Mouse (Mus musculus): ENCODE measurements at regions not wholly inside any gene's neighbourhood (a gene's known extent, or its start where the extent isn't known, plus 50 kb on each side); places are given as distances from the start of the nearest gene placed in this dataset.
A peak's percentile ranks its signal among the peaks of the same experiment; 100 is the strongest.

DNA sequence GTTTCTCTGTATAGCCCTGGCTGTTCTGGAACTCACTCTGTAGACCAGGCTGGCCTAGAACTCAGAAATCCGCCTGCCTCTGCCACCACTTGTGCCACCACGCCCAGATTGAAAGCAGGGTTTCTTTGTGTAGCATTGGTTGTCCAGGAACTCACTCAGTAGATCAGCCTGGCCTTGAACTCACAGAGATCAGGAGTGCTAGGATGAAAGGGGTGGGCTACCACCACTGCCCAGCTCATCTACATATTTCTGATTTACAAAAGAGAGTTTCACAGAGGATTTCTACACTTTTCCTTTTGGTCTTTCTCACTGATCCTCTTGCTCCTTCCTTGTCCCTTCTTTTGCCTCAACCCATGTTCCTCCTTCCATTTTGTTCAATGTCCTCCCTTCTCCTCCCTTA, 53.1 kb upstream of the Lbx1 start:
- H3K9ac ChIP-seq, result no peak overlapping the region
- WGBS, result 67% methylated on average over 2 of the region's 2 CpGs
- peaks cover 30% of the 10 kb centered on the region for H3K27me3 ChIP-seq (replicated peaks)
- ATAC-seq (ENCODE audit: extremely low read depth, insufficient number of reproducible peaks, low FRiP score, low TSS enrichment), result no peak
- H3K36me3 ChIP-seq, result no peaks in the 10 kb centered on the region
- no peak overlapping the region for H3K4me2 ChIP-seq
- no peaks in the 10 kb centered on the region for H3K9me3 ChIP-seq
- H3K27ac ChIP-seq (replicated peaks), result no peak overlapping the region
- peaks cover 7% of the 10 kb centered on the region for H3K4me1 ChIP-seq
- H3K4me3 ChIP-seq, result no peak overlapping the region

DNA sequence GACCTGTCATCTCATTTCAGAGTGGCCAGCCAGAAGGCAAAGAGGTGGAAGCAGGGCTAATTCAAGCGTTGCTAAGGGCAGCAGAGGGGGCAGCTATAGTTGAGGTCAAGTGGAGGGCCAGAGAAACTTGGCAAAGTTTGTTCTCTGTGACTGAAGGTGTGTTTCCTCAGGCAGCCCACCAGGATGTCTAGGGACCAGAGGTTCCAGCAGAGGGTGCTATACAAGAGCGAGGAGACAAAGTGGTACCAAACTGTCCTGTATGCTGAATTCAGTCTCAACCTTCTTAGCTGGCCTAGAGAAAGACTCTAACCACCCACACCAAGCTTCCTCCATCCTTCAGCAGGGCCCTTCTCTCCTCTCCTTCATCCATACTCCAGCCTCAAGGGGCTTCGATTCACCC, 62.2 kb upstream of the Lbx1 start:
- Histone ChIP-seq H3K27me3 (replicated peaks) (peaks cover 83% of the 10 kb centered on the region), H3K9me3 (no peaks in the 10 kb centered on the region), H3K4me1 (peaks cover 58% of the 10 kb centered on the region), H3K36me3 (no peaks in the 10 kb centered on the region), H3K27ac (replicated peaks) (no peak overlapping the region), H3K9ac (no peak overlapping the region), H3K4me3 (no peak overlapping the region), H3K4me2 (no peak overlapping the region)
- no peak for ATAC-seq (ENCODE audit: extremely low read depth, insufficient number of reproducible peaks, low FRiP score, low TSS enrichment)
- WGBS, result 28% methylated on average over 3 of the region's 3 CpGs

DNA sequence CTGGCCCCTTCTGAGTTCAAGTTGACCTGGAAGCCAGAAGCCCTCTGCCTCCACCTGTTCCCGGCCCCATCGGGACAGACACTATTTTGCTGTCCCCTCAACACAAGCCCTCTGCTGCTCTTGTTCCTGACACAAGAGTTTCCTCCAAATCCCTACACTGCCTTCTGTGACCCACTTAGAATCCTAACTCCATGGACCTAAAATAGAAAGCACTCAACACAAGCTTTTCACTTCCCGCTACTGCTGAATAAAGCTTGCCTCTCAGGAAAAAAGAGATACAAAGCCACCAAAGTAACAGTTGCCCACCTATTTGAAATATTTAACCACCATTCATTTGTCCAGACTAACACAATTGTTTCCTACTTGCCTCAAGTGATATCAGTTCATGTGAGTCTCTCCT, 63.7 kb upstream of the Lbx1 start:
- H3K4me1 ChIP-seq, result peaks cover 50% of the 10 kb centered on the region
- no peaks in the 10 kb centered on the region for H3K36me3 ChIP-seq
- 41% methylated on average over 3 of the region's 3 CpGs for WGBS
- H3K4me3 ChIP-seq, result no peak overlapping the region
- peak overlapping the region; percentile 2; the same call in 1 of the 2 replicates for H3K9ac ChIP-seq
- H3K27ac ChIP-seq (replicated peaks), result peak overlapping the region; percentile 81
- ATAC-seq (ENCODE audit: extremely low read depth, insufficient number of reproducible peaks, low FRiP score, low TSS enrichment), result no peak
- H3K9me3 ChIP-seq, result no peaks in the 10 kb centered on the region
- H3K4me2 ChIP-seq, result peak overlapping the region; percentile 22
- H3K27me3 ChIP-seq (replicated peaks), result peaks cover 86% of the 10 kb centered on the region

DNA sequence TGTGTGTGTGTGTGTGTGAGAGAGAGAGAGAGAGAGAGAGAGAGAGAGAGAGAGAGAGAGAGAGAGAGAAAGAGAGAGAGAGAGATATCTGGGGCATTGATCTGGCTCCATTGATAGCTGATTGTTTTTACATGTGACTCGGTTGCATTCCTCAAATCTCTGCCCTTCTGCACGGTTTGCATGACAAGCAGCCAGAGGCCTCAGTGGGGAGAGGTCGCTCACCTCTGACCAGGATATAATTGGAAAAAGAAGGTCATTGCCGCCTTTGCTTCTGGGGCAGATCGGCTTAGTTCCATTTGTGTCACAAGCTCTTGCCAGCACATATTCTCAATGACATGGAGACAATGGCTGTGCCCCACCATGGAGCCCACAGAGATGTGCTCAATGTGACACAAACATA, 63.8 kb upstream of the Btrc start:
- 38% methylated on average over 5 of the region's 5 CpGs for WGBS
- Histone ChIP-seq H3K36me3 (no peaks in the 10 kb centered on the region), H3K9ac (no peak overlapping the region), H3K27ac (replicated peaks) (peak overlapping the region; percentile 81), H3K9me3 (no peaks in the 10 kb centered on the region), H3K4me2 (peak overlapping the region; percentile 22; the same call in 1 of the 2 replicates), H3K4me3 (no peak overlapping the region), H3K4me1 (peaks cover 46% of the 10 kb centered on the region), H3K27me3 (replicated peaks) (peaks cover 87% of the 10 kb centered on the region)
- no peak for ATAC-seq (ENCODE audit: extremely low read depth, insufficient number of reproducible peaks, low FRiP score, low TSS enrichment)

DNA sequence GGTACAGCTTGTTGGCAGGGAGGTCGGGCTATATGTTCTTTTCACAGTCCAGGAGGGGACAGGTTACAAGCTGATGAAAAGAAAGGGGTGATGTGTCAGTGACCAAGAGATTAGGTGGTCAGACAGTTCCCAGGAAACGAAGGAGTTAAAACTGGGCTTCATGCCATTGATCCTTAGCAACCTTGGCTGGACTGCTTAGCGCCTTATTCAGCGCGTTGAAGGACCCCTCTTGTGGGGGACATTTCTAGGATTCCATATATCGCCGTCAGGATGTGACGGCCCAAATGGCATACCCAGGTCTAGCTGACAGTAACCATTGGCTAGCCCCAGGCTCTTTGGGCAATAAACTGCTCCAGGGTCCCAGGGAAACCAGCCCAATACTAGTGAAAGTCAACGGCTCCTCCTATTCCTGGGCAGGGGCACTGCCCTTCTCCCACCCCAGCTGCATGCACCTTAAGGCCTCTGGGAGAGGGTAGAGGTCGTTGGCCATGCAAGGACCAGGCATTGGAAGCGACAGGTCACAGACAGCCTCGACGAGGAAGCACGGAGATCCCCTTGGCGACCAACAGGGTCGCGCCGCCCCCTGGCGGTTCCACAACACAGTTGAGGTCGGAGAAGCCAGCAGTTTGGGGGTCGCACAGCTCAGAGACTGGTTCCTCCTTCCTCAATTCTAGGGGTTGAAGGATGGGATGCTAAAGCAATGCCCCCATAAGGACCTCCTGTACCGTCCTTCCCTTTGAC, 62.7 kb upstream of the Btrc start:
- whole genome bisulfite sequencing, result 4% methylated on average over 22 of the region's 22 CpGs
- Histone ChIP-seq H3K9me3 (no peaks in the 10 kb centered on the region), H3K9ac (peak overlapping the region; percentile 85), H3K4me2 (peak overlapping the region; percentile 98), H3K36me3 (no peaks in the 10 kb centered on the region), H3K4me3 (peak overlapping the region; percentile 68), H3K27ac (replicated peaks) (peak overlapping the region; percentile 81), H3K4me1 (peaks cover 37% of the 10 kb centered on the region), H3K27me3 (replicated peaks) (peaks cover 88% of the 10 kb centered on the region)
- no peak for ATAC-seq (ENCODE audit: extremely low read depth, insufficient number of reproducible peaks, low FRiP score, low TSS enrichment)

DNA sequence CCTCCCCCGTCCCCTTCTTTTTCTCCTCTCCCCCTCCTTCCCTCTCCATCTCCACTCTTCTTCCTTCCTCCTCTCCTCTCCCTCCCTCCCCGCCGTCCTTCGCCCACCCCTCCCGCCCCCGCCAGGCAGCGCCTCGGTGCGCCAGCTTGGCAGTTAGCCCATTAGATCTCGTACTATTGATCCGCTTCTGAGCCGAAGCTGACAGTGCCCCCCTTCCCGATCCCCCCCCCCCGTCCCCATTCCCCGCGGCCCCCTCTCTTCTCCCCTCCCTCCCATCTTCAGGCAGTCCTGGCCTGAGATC, 62.2 kb upstream of the Btrc start:
- H3K4me3 ChIP-seq, result peak overlapping the region; percentile 68
- H3K27me3 ChIP-seq (replicated peaks), result peaks cover 88% of the 10 kb centered on the region
- peak overlapping the region; percentile 81 for H3K27ac ChIP-seq (replicated peaks)
- peaks cover 37% of the 10 kb centered on the region for H3K4me1 ChIP-seq
- H3K4me2 ChIP-seq, result peak overlapping the region; percentile 98
- no peaks in the 10 kb centered on the region for H3K9me3 ChIP-seq
- no peak for ATAC-seq (ENCODE audit: extremely low read depth, insufficient number of reproducible peaks, low FRiP score, low TSS enrichment)
- H3K36me3 ChIP-seq, result no peaks in the 10 kb centered on the region
- 2% methylated on average over 15 of the region's 16 CpGs for WGBS
- H3K9ac ChIP-seq, result peak overlapping the region; percentile 85

DNA sequence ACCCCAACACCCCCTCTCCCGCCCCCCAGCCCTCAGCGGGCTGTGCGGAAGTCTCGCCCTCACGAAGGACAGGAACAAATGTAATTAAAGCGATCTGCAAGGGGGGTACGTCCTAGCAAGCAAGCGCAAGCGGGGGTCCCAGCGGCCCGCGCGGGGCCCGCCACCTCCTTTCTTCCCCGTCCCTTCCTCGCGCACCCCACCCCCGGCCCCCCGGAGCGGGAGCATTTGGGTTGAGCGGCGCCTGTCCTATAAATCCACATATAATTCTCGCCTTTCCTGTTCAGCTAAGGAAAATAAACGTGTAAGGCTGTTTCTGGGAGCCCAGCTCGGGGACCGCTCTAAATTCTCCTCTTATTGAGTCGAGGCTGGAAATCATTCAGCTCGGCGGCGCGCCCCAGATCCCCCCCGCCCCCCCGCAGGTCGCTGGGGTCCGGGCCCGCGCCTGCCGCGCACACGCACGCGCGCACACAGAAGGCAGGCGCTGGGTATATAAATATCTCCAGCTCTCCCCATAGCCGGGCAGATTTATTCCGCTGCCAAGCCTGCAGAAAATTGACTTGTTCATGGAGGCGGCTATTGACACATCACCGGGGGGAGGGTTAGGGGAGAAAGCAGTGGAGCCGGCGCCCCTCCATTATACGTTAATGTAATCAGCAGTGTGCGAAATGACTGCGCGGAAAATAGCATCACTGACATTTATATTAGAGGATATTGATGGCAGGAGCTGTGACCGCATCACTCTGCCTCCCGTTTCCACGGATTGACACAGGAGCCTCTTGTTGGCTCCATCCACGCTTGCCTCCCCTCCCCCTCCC, 61.6 kb upstream of the Btrc start:
- WGBS, result under 1% methylated on average over 57 of the region's 58 CpGs
- Histone ChIP-seq H3K27ac (replicated peaks) (peak overlapping the region; percentile 81), H3K4me2 (peak overlapping the region; percentile 98), H3K27me3 (replicated peaks) (peaks cover 88% of the 10 kb centered on the region), H3K4me3 (peak overlapping the region; percentile 68), H3K9ac (peak overlapping the region; percentile 85), H3K36me3 (no peaks in the 10 kb centered on the region), H3K4me1 (peaks cover 37% of the 10 kb centered on the region), H3K9me3 (no peaks in the 10 kb centered on the region)
- no peak for ATAC-seq (ENCODE audit: extremely low read depth, insufficient number of reproducible peaks, low FRiP score, low TSS enrichment)

DNA sequence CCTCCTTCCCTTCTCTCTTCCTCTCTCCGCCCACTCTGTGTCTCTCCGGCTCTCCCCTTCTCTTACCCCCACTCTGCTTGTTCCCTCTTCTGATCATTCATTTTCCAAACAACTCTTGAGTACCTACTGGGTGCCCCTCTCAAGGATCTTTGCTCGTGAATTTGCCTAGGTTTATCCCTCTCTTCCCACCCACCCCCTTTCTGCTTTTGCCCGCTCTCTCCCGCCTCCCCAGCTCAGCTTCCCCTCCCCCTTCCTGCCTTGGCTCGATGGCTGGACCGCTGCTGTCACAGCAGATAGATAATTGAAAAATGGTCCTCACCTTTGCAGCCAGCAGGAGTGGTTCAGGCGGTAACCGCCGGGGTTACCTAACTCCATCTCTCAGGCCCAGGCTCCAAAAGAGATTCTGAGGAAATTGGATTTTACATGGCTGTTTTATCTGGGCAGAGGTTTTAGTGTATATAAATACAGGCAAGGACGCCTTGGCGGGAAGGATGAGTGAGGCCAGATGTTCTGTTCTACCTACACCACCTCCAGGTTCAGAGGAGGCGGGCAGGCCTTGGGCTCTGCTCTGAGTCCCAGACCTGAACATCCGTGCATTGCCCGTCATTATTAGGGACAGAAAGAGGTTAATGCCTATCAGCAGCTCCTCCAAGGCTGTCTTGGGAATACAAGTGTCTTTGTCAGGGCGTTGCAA, 60.8 kb upstream of the Btrc start:
- Histone ChIP-seq H3K9me3 (no peaks in the 10 kb centered on the region), H3K27ac (replicated peaks) (peak overlapping the region; percentile 81; the same call in 1 of the 2 replicates), H3K36me3 (no peaks in the 10 kb centered on the region), H3K4me3 (peak overlapping the region; percentile 68), H3K27me3 (replicated peaks) (peaks cover 88% of the 10 kb centered on the region), H3K9ac (peak overlapping the region; percentile 85), H3K4me1 (peaks cover 42% of the 10 kb centered on the region), H3K4me2 (peak overlapping the region; percentile 98)
- ATAC-seq (ENCODE audit: extremely low read depth, insufficient number of reproducible peaks, low FRiP score, low TSS enrichment), result no peak
- WGBS, result 7% methylated on average over 16 of the region's 16 CpGs

DNA sequence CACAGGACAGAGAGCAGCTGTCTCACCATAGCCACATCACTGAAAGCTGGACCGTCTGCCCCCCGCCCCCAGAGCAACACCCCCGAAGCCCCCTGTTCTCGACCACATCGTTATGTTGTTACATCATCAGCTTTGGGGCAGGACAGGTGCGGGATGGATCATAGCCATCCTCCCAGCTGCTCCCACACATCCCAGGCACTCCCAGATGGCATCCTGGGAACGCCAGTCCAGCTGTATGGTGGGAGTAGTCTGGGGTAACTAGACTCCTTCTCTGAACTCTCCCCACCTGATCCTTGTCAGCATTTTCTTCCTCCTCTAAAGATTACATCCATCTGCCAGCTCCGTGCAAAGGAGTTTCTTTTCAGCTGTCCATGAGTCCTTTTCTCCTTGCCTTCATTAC, 59.0 kb upstream of the Btrc start:
- no peak overlapping the region for H3K4me2 ChIP-seq
- ATAC-seq (ENCODE audit: extremely low read depth, insufficient number of reproducible peaks, low FRiP score, low TSS enrichment), result no peak
- no peak overlapping the region for H3K4me3 ChIP-seq
- 19% methylated on average over 8 of the region's 8 CpGs for WGBS
- H3K9me3 ChIP-seq, result no peaks in the 10 kb centered on the region
- no peak overlapping the region for H3K27ac ChIP-seq (replicated peaks)
- H3K4me1 ChIP-seq, result peaks cover 37% of the 10 kb centered on the region
- no peaks in the 10 kb centered on the region for H3K36me3 ChIP-seq
- no peak overlapping the region for H3K9ac ChIP-seq
- H3K27me3 ChIP-seq (replicated peaks), result peaks cover 80% of the 10 kb centered on the region

DNA sequence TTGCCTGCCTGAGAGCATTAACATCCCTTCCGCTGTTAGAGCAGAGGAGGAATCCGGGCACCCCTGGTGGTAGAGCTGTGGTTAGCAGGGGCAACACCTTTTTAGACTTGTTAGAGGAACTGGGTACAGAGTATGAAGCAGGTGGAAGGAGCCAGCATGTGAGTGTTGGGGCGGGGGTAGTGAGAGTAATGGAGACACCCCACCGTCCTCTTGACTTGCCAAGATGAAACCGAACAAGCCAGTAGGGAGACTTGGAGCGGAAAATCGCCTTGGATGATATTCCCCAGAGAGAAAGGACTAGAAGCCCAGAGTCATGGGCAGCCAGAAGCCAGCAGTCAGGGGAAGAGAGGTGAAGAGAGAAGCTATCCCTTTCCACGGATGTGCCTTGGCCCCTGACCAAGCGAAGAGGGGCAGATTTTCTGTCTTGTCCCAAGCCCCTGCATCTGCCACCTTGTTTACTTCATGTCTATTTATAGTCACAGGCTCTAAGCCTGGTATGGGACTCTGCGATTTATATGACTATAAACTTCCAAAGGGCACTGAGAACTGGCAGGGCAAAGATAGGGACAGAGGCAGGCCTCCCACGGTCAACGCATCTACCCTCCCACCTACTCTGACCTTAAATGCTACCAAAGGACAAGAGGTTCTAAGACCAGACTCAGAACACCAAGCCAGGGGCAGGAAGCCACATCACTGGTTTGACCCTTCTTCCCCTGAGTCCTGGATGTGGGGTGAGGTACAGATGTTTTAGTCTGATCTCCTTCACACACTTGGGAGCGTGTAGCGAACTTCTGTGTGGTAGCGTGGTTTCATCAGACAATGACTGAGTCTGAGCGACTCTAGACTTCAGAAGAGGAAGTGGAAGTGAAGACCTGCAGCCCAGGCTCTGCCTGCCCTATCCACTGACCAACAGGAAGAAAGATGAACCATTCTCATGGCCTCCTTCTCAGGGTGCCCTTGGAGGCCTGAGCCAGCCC, 55.9 kb upstream of the Btrc start:
- no peak for ATAC-seq (ENCODE audit: extremely low read depth, insufficient number of reproducible peaks, low FRiP score, low TSS enrichment)
- Histone ChIP-seq H3K9ac (no peak overlapping the region), H3K27ac (replicated peaks) (no peak overlapping the region), H3K4me3 (no peak overlapping the region), H3K36me3 (no peaks in the 10 kb centered on the region), H3K9me3 (no peaks in the 10 kb centered on the region), H3K4me2 (no peak overlapping the region), H3K4me1 (peaks cover 28% of the 10 kb centered on the region), H3K27me3 (replicated peaks) (peaks cover 63% of the 10 kb centered on the region)
- WGBS, result 41% methylated on average over 16 of the region's 16 CpGs
